ENCODE assay signal across 13 mouse cellular contexts in the genomic region with DNA sequence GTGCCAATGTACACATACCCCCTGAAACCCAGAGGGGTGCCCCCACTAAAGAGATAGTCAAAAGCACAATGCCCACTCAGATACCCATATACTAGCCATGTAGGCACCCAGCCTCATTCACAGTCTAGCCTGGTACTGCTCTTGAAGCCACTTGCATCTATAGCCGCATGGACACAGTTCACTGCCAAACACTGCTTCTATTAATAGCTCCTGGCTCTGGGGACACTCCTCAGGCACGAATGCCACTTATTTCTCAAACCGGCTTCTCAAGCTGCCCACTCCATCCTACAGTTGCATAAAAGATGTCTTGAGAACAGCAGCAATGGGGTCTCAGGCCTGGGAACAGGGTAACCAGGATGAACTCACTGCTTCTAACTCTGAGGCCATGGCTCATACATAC.
DNase-seq lines count a peak whose midpoint lies in the region; ATAC-seq lines count a peak whose summit lies in the region.
"Had no signal": no experiment of that assay in that cellular context is flagged by ENCODE, and none has a peak within 500 bp of the region (broad histone marks: within the 10 kb centered on the region; RNA-seq: fewer than 3 reads in every experiment).

No protein-coding gene starts in this region.

- H3K4me2 ChIP-seq in heart, embryonic 12.5 days, result no peak overlapping the region
- H3K4me2 ChIP-seq in lung, embryonic 15.5 days, result no peak overlapping the region

- no peaks in the 10 kb centered on the region for H3K9me3 ChIP-seq in heart, embryonic 12.5 days (replicated peaks)
- H3K9me3 ChIP-seq in lung, embryonic 15.5 days, result no peaks in the 10 kb centered on the region

- WGBS in heart, embryonic 12.5 days, result 34% methylated on average over 3 of the region's 3 CpGs
- 31% methylated on average over 3 of the region's 3 CpGs for WGBS in lung, embryonic 15.5 days

- peak overlapping the region; percentile 46 for H3K27ac ChIP-seq in heart, embryonic 12.5 days (ENCODE audit: poor library complexity, severe bottlenecking)
- no peak overlapping the region; the same call in 1 of the 2 replicates for H3K27ac ChIP-seq in lung, embryonic 15.5 days
- H3K27ac ChIP-seq: liver, embryonic 14.5 days had no signal

- no peak for ATAC-seq in heart, embryonic 12.5 days (ENCODE audit: insufficient number of reproducible peaks, low FRiP score)
- 0 out of 2 replicates have a peak, but pooled peaks have one; percentile 47 for ATAC-seq in lung, embryonic 15.5 days (ENCODE audit: borderline replicate concordance, extremely low read depth, low FRiP score, low TSS enrichment)

- peak; percentile 12 to 25 for DNase-seq in gastrocnemius, adult 8-10 months (ENCODE audit: low spot score in 2 of 2)
- no peak for DNase-seq in gastrocnemius, postnatal 14 days
- peak; percentile 65 to 67 for DNase-seq in cerebellum, postnatal 10 days
- no peak for DNase-seq in right cerebral cortex, postnatal 14 days
- DNase-seq in spleen, postnatal 10 days (ENCODE audit: low spot score in 2 of 2), result no peak
- DNase-seq in thymus, postnatal 14 days, result no peak
- DNase-seq: kidney, adult 8-10 months; retina, postnatal 1 day; thymus, adult 18-20 months had no signal

- no peak overlapping the region for H3K4me3 ChIP-seq in heart, embryonic 12.5 days
- no peak overlapping the region for H3K4me3 ChIP-seq in lung, embryonic 15.5 days
- H3K4me3 ChIP-seq: myocyte had no signal

- no peaks in the 10 kb centered on the region for H3K27me3 ChIP-seq in heart, embryonic 12.5 days (replicated peaks)
- no peaks in the 10 kb centered on the region for H3K27me3 ChIP-seq in lung, embryonic 15.5 days

- intact Hi-C loops in gastrocnemius, postnatal 14 days (cut with DNase I; ENCODE audit: low total_unique reads), result no loop called here

- no peak overlapping the region for H3K9ac ChIP-seq in heart, embryonic 12.5 days
- H3K9ac ChIP-seq in lung, embryonic 15.5 days, result no peak overlapping the region
- H3K9ac ChIP-seq: liver, embryonic 14.5 days had no signal

- H3K4me1 ChIP-seq in heart, embryonic 12.5 days (replicated peaks), result peaks cover 80% of the 10 kb centered on the region
- H3K4me1 ChIP-seq in lung, embryonic 15.5 days, result peaks cover 21% of the 10 kb centered on the region

- H3K36me3 ChIP-seq in heart, embryonic 12.5 days, result no peaks in the 10 kb centered on the region
- no peaks in the 10 kb centered on the region for H3K36me3 ChIP-seq in lung, embryonic 15.5 days

Comparison
In these comparisons a context has a peak if more than half of its experiments do, and no peak if none do; other contexts are left out.
1. DNase-seq: peak in gastrocnemius, adult 8-10 months (2 of 2) and cerebellum, postnatal 10 days (2 of 2); none in gastrocnemius, postnatal 14 days (single experiment), right cerebral cortex, postnatal 14 days (single experiment), spleen, postnatal 10 days (0 of 2) and thymus, postnatal 14 days (single experiment).